Mouse (Mus musculus) CH12.LX (cell line): ENCODE data around the gene Tmem39b.

Experiments used
- CHD2 ChIP-seq: IDR thresholded peaks from 2 replicates; pipeline ENCODE4 v1.6.1; 2011; ENCODE audit warnings: low read length, improper control_type of control experiment
- CTCF ChIP-seq, 2 experiments: IDR thresholded peaks in 1 of 2; conservative IDR thresholded peaks in 1 of 2; 2 replicates each; pipeline ENCODE4 v1.5.1; 2011 to 2012; ENCODE audit warnings: low read depth in 2 of 2, low read length in 2 of 2, improper control_type of control experiment in 1 of 2, inconsistent platforms in 1 of 2, mild to moderate bottlenecking in 1 of 2, moderate library complexity in 1 of 2
- EP300 ChIP-seq: IDR thresholded peaks from 2 replicates; pipeline ENCODE4 v1.6.1; 2011; ENCODE audit warnings: low read length, improper control_type of control experiment
- JUN ChIP-seq: IDR thresholded peaks from 2 replicates; pipeline ENCODE4 v1.6.1; 2011; ENCODE audit warnings: low read depth, mild to moderate bottlenecking, low read length, improper control_type of control experiment, moderate library complexity; ENCODE audit not compliant: insufficient read depth
- MAFK ChIP-seq: IDR thresholded peaks from 2 replicates; pipeline ENCODE4 v1.6.1; 2011; ENCODE audit warnings: low read length, improper control_type of control experiment; ENCODE audit not compliant: insufficient replicate concordance
- MEF2A ChIP-seq: IDR thresholded peaks from 2 replicates; pipeline ENCODE4 v1.6.1; 2014; ENCODE audit warnings: low read depth, mild to moderate bottlenecking, inconsistent platforms, low read length, improper control_type of control experiment, borderline replicate concordance
- POLR2A ChIP-seq: IDR thresholded peaks from 2 replicates; pipeline ENCODE4 v1.6.1; 2011; ENCODE audit warnings: low read depth, mild to moderate bottlenecking, improper control_type of control experiment, low read length
- UBTF ChIP-seq: IDR thresholded peaks from 2 replicates; pipeline ENCODE4 v1.6.1; 2012; ENCODE audit warnings: low read depth, mild to moderate bottlenecking, inconsistent platforms, low read length, improper control_type of control experiment, moderate library complexity
- ZKSCAN1 ChIP-seq: IDR thresholded peaks from 2 replicates; pipeline ENCODE4 v1.6.1; 2012; ENCODE audit warnings: low read depth, inconsistent platforms, low read length, improper control_type of control experiment, borderline replicate concordance

DNA sequence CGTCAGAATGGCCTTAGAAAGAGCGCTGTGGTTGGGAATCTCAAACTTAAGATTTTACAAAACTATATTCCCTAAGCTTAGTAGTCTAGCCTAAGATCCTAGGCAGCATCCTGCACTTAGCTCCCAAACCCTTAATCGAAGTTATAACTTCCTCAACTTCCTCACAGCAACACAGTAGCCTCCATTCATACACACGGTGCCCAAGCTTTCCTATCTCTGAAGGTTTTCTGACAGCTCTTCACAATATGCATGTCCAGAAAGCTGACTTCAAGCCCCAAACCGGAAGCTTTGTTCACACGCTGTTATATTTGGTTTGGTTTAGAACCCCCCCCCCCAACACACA lies 852 bp downstream of the Tmem39b start:
- TF ChIP-seq POLR2A (no peak), ZKSCAN1 (no peak), CTCF (conservative IDR thresholded peaks at IDR 0.05 in 1 of 2, IDR thresholded peaks at IDR 0.05 in 1 of 2; ENCODE audit: low read depth in 2 of 2, low read length in 2 of 2) (no peak), MAFK (no peak), EP300 (no peak), UBTF (no peak), MEF2A (no peak), JUN (no peak), CHD2 (no peak)
